32 mouse cellular contexts compared by ENCODE assay signal in the genomic region with DNA sequence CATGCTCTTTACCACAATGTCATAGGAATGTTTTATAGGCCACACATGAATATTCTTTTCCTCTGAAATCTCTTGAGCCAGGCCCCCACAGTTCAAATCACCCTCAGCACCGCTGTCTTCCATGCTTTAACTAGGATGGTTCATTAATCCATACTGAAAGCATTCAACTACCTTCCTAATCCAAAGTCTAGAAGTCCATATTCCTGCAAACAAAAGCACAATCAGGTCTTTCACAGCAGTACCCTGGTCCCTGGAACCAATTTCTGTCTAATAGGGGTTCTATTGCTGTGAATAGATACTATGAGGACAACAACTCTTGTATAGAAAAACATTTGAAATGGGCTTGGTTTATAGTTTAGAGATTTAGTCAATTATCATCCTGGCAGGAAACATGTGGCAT.
"Had no signal": no experiment of that assay in that cellular context is flagged by ENCODE, and none has a peak within 500 bp of the region (broad histone marks: within the 10 kb centered on the region; RNA-seq: fewer than 3 reads in every experiment).

No protein-coding gene starts in this region.

- H3K4me2 ChIP-seq: heart, embryonic 11.5 days; heart, embryonic 12.5 days; heart, embryonic 13.5 days; heart, embryonic 15.5 days; hindbrain, embryonic 12.5 days; hindbrain, embryonic 13.5 days; hindbrain, embryonic 14.5 days; hindbrain, embryonic 15.5 days; intestine, embryonic 15.5 days; kidney, embryonic 15.5 days had no signal

- H3K27me3 ChIP-seq: heart, embryonic 12.5 days; heart, embryonic 13.5 days; heart, embryonic 15.5 days; hindbrain, embryonic 12.5 days; hindbrain, embryonic 13.5 days; hindbrain, embryonic 15.5 days; intestine, embryonic 15.5 days; kidney, embryonic 15.5 days had no signal

- DNase-seq: heart, adult 2 months; heart, postnatal 10 days; heart, postnatal 14 days; heart, postnatal 36 days; heart, postnatal 4 days; kidney, adult 11 months; kidney, adult 18-20 months; kidney, postnatal 10 days; kidney, postnatal 25 days; kidney, postnatal 4 days; layer of hippocampus, adult 9-11 months; layer of hippocampus, postnatal 36 days had no signal

- ATAC-seq: hindbrain, embryonic 16.5 days; hindbrain, postnatal 0 days; inflammation-experienced regulatory T-cells, adult 6 months; intestine, embryonic 15.5 days; intestine, embryonic 16.5 days; intestine, postnatal 0 days had no signal

- H3K27ac ChIP-seq: heart, adult 2 months; heart, embryonic 10.5 days; heart, embryonic 13.5 days; heart, embryonic 15.5 days; hindbrain, embryonic 10.5 days; hindbrain, embryonic 12.5 days; hindbrain, embryonic 13.5 days; hindbrain, embryonic 14.5 days; hindbrain, embryonic 15.5 days; hindbrain, postnatal 0 days; intestine, embryonic 15.5 days; kidney, embryonic 15.5 days; kidney, postnatal 0 days; layer of hippocampus, adult 2 months; left cerebral cortex, adult 2 months had no signal

- H3K36me3 ChIP-seq: heart, embryonic 10.5 days; heart, embryonic 12.5 days; heart, embryonic 13.5 days; heart, embryonic 15.5 days; hindbrain, embryonic 10.5 days; hindbrain, embryonic 12.5 days; hindbrain, embryonic 13.5 days; hindbrain, embryonic 15.5 days; intestine, embryonic 15.5 days; kidney, embryonic 15.5 days had no signal

- H3K4me3 ChIP-seq: heart, adult 2 months; heart, embryonic 10.5 days; heart, embryonic 12.5 days; heart, embryonic 13.5 days; heart, embryonic 15.5 days; hindbrain, embryonic 10.5 days; hindbrain, embryonic 12.5 days; hindbrain, embryonic 13.5 days; hindbrain, embryonic 15.5 days; intestine, embryonic 15.5 days; kidney, embryonic 15.5 days; layer of hippocampus, adult 2 months; left cerebral cortex, adult 2 months had no signal

- H3K9me3 ChIP-seq: heart, embryonic 10.5 days; heart, embryonic 12.5 days; heart, embryonic 13.5 days; heart, embryonic 15.5 days; hindbrain, embryonic 10.5 days; hindbrain, embryonic 12.5 days; hindbrain, embryonic 13.5 days; hindbrain, embryonic 15.5 days; intestine, embryonic 15.5 days; kidney, embryonic 15.5 days had no signal

- H3K9ac ChIP-seq: heart, embryonic 12.5 days; heart, embryonic 13.5 days; heart, embryonic 15.5 days; hindbrain, embryonic 12.5 days; hindbrain, embryonic 13.5 days; hindbrain, embryonic 14.5 days; hindbrain, embryonic 15.5 days; intestine, embryonic 15.5 days; kidney, embryonic 15.5 days had no signal

- H3K4me1 ChIP-seq: heart, embryonic 10.5 days; heart, embryonic 12.5 days; heart, embryonic 13.5 days; heart, embryonic 15.5 days; hindbrain, embryonic 10.5 days; hindbrain, embryonic 12.5 days; hindbrain, embryonic 13.5 days; hindbrain, embryonic 15.5 days; intestine, embryonic 15.5 days had no signal
